Mouse (Mus musculus) embryonic fibroblast, embryonic 13.5 days (primary cell): ENCODE data around the gene Dgkh.

Source experiments
- CTCF ChIP-seq: IDR thresholded peaks from 2 replicates; pipeline ENCODE4 v1.5.1; 2011; ENCODE audit warnings: mild to moderate bottlenecking, control low read depth, low read length, moderate library complexity, borderline replicate concordance; ENCODE audit not compliant: insufficient read depth
- POLR2A ChIP-seq: IDR thresholded peaks from 2 replicates; pipeline ENCODE4 v1.6.1; 2011; ENCODE audit warnings: low read depth, mild to moderate bottlenecking, control low read depth, low read length, moderate library complexity

DNA sequence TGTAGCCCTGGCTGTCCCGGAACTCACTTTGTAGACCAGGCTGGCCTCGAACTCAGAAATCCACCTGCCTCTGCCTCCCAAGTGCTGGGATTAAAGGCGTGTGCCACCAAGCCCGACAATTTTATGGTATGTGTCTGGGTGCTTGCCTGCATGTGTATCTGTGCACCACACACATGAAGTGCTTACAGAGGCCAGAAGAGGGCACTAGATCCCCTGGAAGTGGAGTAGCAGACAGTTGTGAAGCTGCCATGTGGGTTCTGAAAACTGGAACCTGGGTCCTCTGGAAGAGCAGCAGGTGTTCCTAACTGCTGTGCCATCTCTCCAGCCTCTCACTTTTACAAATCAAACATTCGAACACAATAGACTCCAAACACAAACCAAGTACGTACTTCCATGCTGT, 178.9 kb downstream of the Dgkh start:
- TF ChIP-seq CTCF, result no peak
- TF ChIP-seq POLR2A, result no peak
